Mouse (Mus musculus): ENCODE results near the gene Snx29. TPM values are rescaled to one million over a fixed set of nuclear protein-coding genes. Genes with fewer than 3 reads are reported as not detected.

The Snx29 gene
- polyA plus RNA-seq, 1 experiment from 2014 or later: 19.8 TPM

GRCm38 (mm10) chr16:11380038-11380437 lies 57.3 kb downstream of the Snx29 start:
- H3K79me2 ChIP-seq (ENCODE audit: inconsistent target): peaks cover 22% of the 10 kb centered on the region; the same call in 1 of the 2 replicates
- peaks cover 26% of the 10 kb centered on the region; the same call in 1 of the 2 replicates for H3K36me3 ChIP-seq (ENCODE audit: inconsistent target)
- no peak overlapping the region for H3K27ac ChIP-seq
- 98% methylated on average over 5 of the region's 5 CpGs for WGBS (ENCODE audit: missing documents)
- no peak overlapping the region for H3K4me3 ChIP-seq (ENCODE audit: inconsistent target)

GRCm38 (mm10) chr16:11380871-11381270 lies 58.2 kb downstream of the Snx29 start:
- Histone ChIP-seq H3K27ac (no peak overlapping the region), H3K36me3 (ENCODE audit: inconsistent target) (peaks cover 26% of the 10 kb centered on the region; the same call in 1 of the 2 replicates), H3K4me3 (ENCODE audit: inconsistent target) (no peak overlapping the region), H3K79me2 (ENCODE audit: inconsistent target) (peaks cover 22% of the 10 kb centered on the region; the same call in 1 of the 2 replicates)
- 89% methylated on average over 8 of the region's 8 CpGs for WGBS (ENCODE audit: missing documents)

- Histone ChIP-seq H3K79me2 (ENCODE audit: inconsistent target) (peaks cover 44% of the 10 kb centered on the region; the same call in 1 of the 2 replicates), H3K4me3 (ENCODE audit: inconsistent target) (no peak overlapping the region), H3K36me3 (ENCODE audit: inconsistent target) (peaks cover 13% of the 10 kb centered on the region; the same call in 1 of the 2 replicates), H3K27ac (peak overlapping the region; percentile 95)
- WGBS (ENCODE audit: missing documents): 78% methylated on average over 5 of the region's 5 CpGs
Measured at GRCm38 (mm10) chr16:11384361-11384760, 61.7 kb downstream of the Snx29 start.

GRCm38 (mm10) chr16:11385150-11385549 lies 62.4 kb downstream of the Snx29 start:
- peaks cover 44% of the 10 kb centered on the region; the same call in 1 of the 2 replicates for H3K79me2 ChIP-seq (ENCODE audit: inconsistent target)
- H3K27ac ChIP-seq: peak overlapping the region; percentile 95
- no peak overlapping the region for H3K4me3 ChIP-seq (ENCODE audit: inconsistent target)
- 66% methylated on average over 5 of the region's 5 CpGs for WGBS (ENCODE audit: missing documents)
- peaks cover 13% of the 10 kb centered on the region; the same call in 1 of the 2 replicates for H3K36me3 ChIP-seq (ENCODE audit: inconsistent target)

GRCm38 (mm10) chr16:11385798-11386197 lies 63.1 kb downstream of the Snx29 start:
- H3K4me3 ChIP-seq (ENCODE audit: inconsistent target): no peak overlapping the region
- 0% methylated on average over 5 of the region's 5 CpGs for WGBS (ENCODE audit: missing documents)
- H3K27ac ChIP-seq: peak overlapping the region; percentile 95
- H3K79me2 ChIP-seq (ENCODE audit: inconsistent target): peaks cover 44% of the 10 kb centered on the region; the same call in 1 of the 2 replicates
- peaks cover 9% of the 10 kb centered on the region; the same call in 1 of the 2 replicates for H3K36me3 ChIP-seq (ENCODE audit: inconsistent target)

- Histone ChIP-seq H3K4me3 (ENCODE audit: inconsistent target) (no peak overlapping the region), H3K27ac (peak overlapping the region; percentile 95), H3K36me3 (ENCODE audit: inconsistent target) (peaks cover 5% of the 10 kb centered on the region; the same call in 1 of the 2 replicates), H3K79me2 (ENCODE audit: inconsistent target) (peaks cover 40% of the 10 kb centered on the region; the same call in 1 of the 2 replicates)
Measured at GRCm38 (mm10) chr16:11386221-11386620, 63.5 kb downstream of the Snx29 start.

GRCm38 (mm10) chr16:11388085-11388484 lies 65.4 kb downstream of the Snx29 start:
- no peak overlapping the region for H3K27ac ChIP-seq
- no peak overlapping the region for H3K4me3 ChIP-seq (ENCODE audit: inconsistent target)
- H3K36me3 ChIP-seq (ENCODE audit: inconsistent target): no peaks in the 10 kb centered on the region
- WGBS (ENCODE audit: missing documents): 23% methylated on average over 2 of the region's 2 CpGs
- H3K79me2 ChIP-seq (ENCODE audit: inconsistent target): peaks cover 28% of the 10 kb centered on the region; the same call in 1 of the 2 replicates

- 89% methylated on average over 1 of the region's 2 CpGs for WGBS (ENCODE audit: missing documents)
- Histone ChIP-seq H3K79me2 (ENCODE audit: inconsistent target) (peaks cover 22% of the 10 kb centered on the region; the same call in 1 of the 2 replicates), H3K27ac (no peak overlapping the region), H3K36me3 (ENCODE audit: inconsistent target) (no peaks in the 10 kb centered on the region), H3K4me3 (ENCODE audit: inconsistent target) (no peak overlapping the region)
Measured at GRCm38 (mm10) chr16:11389324-11389723, 66.6 kb downstream of the Snx29 start.

- Histone ChIP-seq H3K36me3 (ENCODE audit: inconsistent target) (peaks cover 39% of the 10 kb centered on the region), H3K79me2 (ENCODE audit: inconsistent target) (no peaks in the 10 kb centered on the region), H3K27ac (no peak overlapping the region), H3K4me3 (ENCODE audit: inconsistent target) (no peak overlapping the region)
- 97% methylated on average over 2 of the region's 2 CpGs for WGBS (ENCODE audit: missing documents)
Measured at GRCm38 (mm10) chr16:11396570-11396969, 73.9 kb downstream of the Snx29 start.

- H3K79me2 ChIP-seq (ENCODE audit: inconsistent target): no peaks in the 10 kb centered on the region
- H3K36me3 ChIP-seq (ENCODE audit: inconsistent target): peaks cover 59% of the 10 kb centered on the region
- H3K4me3 ChIP-seq (ENCODE audit: inconsistent target): no peak overlapping the region
- H3K27ac ChIP-seq: no peak overlapping the region
- WGBS (ENCODE audit: missing documents): 100% methylated on average over 4 of the region's 4 CpGs
Measured at GRCm38 (mm10) chr16:11399386-11399785, 76.7 kb downstream of the Snx29 start.

- Histone ChIP-seq H3K4me3 (ENCODE audit: inconsistent target) (no peak overlapping the region), H3K27ac (no peak overlapping the region), H3K79me2 (ENCODE audit: inconsistent target) (no peaks in the 10 kb centered on the region), H3K36me3 (ENCODE audit: inconsistent target) (peaks cover 65% of the 10 kb centered on the region)
- 90% methylated on average over 6 of the region's 6 CpGs for WGBS (ENCODE audit: missing documents)
Measured at GRCm38 (mm10) chr16:11399845-11400565, 77.3 kb downstream of the Snx29 start.

GRCm38 (mm10) chr16:11400936-11401335 lies 78.2 kb downstream of the Snx29 start:
- no peak overlapping the region for H3K27ac ChIP-seq
- 81% methylated on average over 7 of the region's 7 CpGs for WGBS (ENCODE audit: missing documents)
- peaks cover 69% of the 10 kb centered on the region for H3K36me3 ChIP-seq (ENCODE audit: inconsistent target)
- H3K4me3 ChIP-seq (ENCODE audit: inconsistent target): no peak overlapping the region
- peaks cover 1% of the 10 kb centered on the region; the same call in 1 of the 2 replicates for H3K79me2 ChIP-seq (ENCODE audit: inconsistent target)

GRCm38 (mm10) chr16:11405193-11405592 lies 82.5 kb downstream of the Snx29 start:
- Histone ChIP-seq H3K27ac (no peak overlapping the region), H3K4me3 (ENCODE audit: inconsistent target) (no peak overlapping the region), H3K36me3 (ENCODE audit: inconsistent target) (peaks cover 54% of the 10 kb centered on the region), H3K79me2 (ENCODE audit: inconsistent target) (peaks cover 6% of the 10 kb centered on the region; the same call in 1 of the 2 replicates)
- WGBS (ENCODE audit: missing documents): 100% methylated on average over 3 of the region's 3 CpGs

- no peak overlapping the region for H3K27ac ChIP-seq
- peaks cover 44% of the 10 kb centered on the region for H3K36me3 ChIP-seq (ENCODE audit: inconsistent target)
- no peak overlapping the region for H3K4me3 ChIP-seq (ENCODE audit: inconsistent target)
- 100% methylated on average over 5 of the region's 5 CpGs for WGBS (ENCODE audit: missing documents)
- H3K79me2 ChIP-seq (ENCODE audit: inconsistent target): peaks cover 6% of the 10 kb centered on the region; the same call in 1 of the 2 replicates
Measured at GRCm38 (mm10) chr16:11406201-11406600, 83.5 kb downstream of the Snx29 start.

- Histone ChIP-seq H3K79me2 (ENCODE audit: inconsistent target) (peaks cover 6% of the 10 kb centered on the region; the same call in 1 of the 2 replicates), H3K27ac (no peak overlapping the region), H3K4me3 (ENCODE audit: inconsistent target) (no peak overlapping the region), H3K36me3 (ENCODE audit: inconsistent target) (peaks cover 41% of the 10 kb centered on the region)
- 96% methylated on average over 9 of the region's 9 CpGs for WGBS (ENCODE audit: missing documents)
Measured at GRCm38 (mm10) chr16:11406622-11407021, 83.9 kb downstream of the Snx29 start.
